Mouse (Mus musculus) bone marrow macrophage, adult 2 months (primary cell): ENCODE data around the gene Lnpep. TPM values are rescaled to one million over a fixed set of nuclear protein-coding genes. Genes with fewer than 3 reads are reported as not detected.

Experiments used
- H3K27ac ChIP-seq: 2 replicates; pipeline ENCODE4 v1.5.1; 2012; ENCODE audit warnings: low read depth, low read length; ENCODE audit not compliant: insufficient read depth
- H3K4me1 ChIP-seq: 2 replicates; pipeline ENCODE4 v1.6.1; 2012; ENCODE audit warnings: low read length; ENCODE audit not compliant: control insufficient read depth, insufficient read depth
- H3K4me3 ChIP-seq: 2 replicates; pipeline ENCODE4 v1.5.1; 2012; ENCODE audit warnings: mild to moderate bottlenecking, low read length, moderate library complexity; ENCODE audit not compliant: insufficient read depth
- CTCF ChIP-seq: IDR thresholded peaks from 2 replicates; pipeline ENCODE4 v1.5.1; 2012; ENCODE audit warnings: low read depth, mild to moderate bottlenecking, low read length, moderate library complexity
- POLR2A ChIP-seq: IDR thresholded peaks from 2 replicates; pipeline ENCODE4 v1.6.1; 2012; ENCODE audit warnings: mild to moderate bottlenecking, low read depth, low read length, borderline replicate concordance
- polyA plus RNA-seq: library from polyadenylated mRNA; stranded (reverse); fragments of >200 nt; gene quantifications from 2 replicates; pipeline ENCODE4 v1.2.4, GENCODE M21; 2012; ENCODE audit not compliant: missing spikeins, insufficient read depth, insufficient read length

The Lnpep gene
- polyA plus RNA-seq, 1 experiment: 58.0 TPM

DNA sequence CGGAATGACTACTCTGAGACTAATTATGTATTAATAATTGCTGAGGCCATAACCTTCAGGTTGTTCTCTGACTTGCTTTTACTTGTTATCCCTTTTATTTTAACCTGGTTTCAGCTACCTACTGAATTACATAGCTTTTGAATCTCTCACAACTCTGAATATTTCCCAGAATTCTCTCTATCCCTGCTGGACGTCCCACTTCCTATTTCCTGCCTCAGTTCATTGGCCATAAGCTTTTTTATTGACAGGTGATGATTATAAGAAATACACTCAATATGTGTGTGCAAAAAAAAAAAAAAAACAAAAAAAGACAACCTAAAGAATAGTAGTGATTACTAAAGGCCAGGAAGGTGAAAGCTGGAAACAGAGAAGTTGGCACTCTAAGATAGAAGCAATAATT, 2.7 kb upstream of the Lnpep start:
- Histone ChIP-seq H3K27ac (no peak overlapping the region), H3K4me1 (peaks cover 8% of the 10 kb centered on the region), H3K4me3 (no peak overlapping the region)
- TF ChIP-seq CTCF (no peak), POLR2A (no peak)

DNA sequence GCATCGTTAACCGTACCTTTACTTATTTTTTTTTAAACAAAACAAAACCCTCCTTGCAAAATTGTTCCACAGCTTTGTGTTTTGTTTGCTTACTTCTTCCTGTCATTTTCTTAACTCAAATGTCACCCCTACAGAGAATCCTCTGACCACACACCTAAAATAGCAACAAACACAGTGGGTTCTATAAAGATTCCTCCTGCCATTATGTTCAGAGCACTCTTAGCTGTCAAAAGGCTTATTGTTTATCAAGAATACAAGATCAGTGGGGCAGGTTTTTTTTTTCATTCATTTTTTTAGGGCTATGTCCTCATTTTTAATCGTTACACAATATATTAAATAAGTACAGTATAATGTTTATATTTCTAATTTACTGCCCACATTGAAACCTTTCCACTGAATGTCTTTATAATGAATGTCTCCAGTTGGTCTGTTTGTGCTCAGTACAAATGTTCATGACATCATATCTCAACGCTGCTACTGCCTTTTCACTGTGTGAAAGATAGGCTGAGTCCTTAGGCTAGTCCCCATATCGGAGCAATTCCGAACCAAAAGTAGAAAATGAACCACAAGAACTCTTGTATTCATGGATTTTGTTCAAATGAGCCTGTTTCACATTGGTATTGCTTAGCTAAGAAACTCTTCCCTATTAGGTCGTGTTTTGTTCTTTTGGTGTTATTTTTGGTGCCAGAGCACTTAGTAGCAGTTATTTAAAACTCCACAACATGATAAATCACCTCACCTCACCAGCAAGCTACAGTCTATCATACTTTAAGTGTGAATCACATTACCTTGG, 1.2 kb upstream of the Lnpep start:
- Histone ChIP-seq H3K4me3 (peak overlapping the region; percentile 74), H3K4me1 (peaks cover 14% of the 10 kb centered on the region), H3K27ac (peak overlapping the region; percentile 95)
- TF ChIP-seq POLR2A: no peak
- no peak for TF ChIP-seq CTCF

DNA sequence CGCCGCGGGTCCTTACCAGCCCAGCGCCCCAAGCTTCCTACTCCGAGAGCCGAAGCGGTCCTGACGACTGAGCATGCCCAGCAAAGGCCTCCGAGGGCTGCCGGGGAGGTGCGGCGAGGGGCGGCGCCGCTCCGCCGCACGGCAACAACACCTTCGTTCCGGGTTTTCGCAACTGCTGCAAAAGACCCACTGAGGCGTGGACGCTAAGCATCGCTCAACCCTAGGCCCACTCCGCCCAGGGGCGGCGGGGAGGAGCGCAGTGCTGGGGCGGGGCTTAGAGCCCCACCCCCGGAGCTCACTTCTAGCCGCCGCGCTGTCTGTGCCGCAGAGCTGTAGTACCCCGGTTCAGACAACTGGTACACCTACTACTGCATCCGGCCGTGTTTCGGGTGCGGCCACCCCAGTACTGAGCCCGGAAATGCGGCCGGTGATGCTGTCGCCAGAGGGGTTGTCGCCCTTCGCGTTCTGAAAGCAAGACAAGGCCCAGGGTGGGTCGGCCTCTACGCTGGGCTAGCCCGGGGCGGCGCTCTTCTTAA, 361 bp downstream of the Lnpep start:
- peak overlapping the region; percentile 95 for H3K27ac ChIP-seq
- peak; percentile 81; the same call in 1 of the 2 replicates for TF ChIP-seq POLR2A
- TF ChIP-seq CTCF: no peak
- H3K4me3 ChIP-seq: peak overlapping the region; percentile 74
- peaks cover 16% of the 10 kb centered on the region for H3K4me1 ChIP-seq

DNA sequence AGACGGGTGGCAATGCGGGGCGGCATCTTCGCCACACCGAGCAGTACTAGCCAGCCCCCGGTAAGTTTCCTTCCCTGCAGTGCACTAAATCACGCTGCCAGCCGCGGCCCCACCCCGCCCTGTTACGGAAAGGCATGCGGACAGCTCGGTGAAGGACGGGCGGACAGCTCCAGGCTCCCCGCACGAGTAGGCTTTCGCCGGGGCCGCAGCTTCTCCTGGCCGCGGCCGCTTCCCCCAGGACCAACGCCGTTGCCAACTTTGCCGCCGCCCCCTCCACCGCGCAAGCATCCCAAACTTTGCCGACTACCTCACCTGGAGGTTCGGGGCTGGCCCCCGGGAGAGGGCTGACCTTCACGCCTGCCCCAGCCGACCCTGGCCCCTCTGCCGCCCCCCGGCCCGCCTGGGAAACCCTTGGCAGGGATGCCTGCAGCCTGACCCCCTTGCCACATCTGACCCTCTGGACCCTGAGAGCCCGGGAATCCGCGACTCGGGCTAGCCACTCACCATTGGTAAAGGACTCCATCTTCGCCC, 895 bp downstream of the Lnpep start:
- Histone ChIP-seq H3K27ac (peak overlapping the region; percentile 70), H3K4me1 (peaks cover 19% of the 10 kb centered on the region), H3K4me3 (peak overlapping the region; percentile 74)
- TF ChIP-seq CTCF (no peak), POLR2A (no peak)

DNA sequence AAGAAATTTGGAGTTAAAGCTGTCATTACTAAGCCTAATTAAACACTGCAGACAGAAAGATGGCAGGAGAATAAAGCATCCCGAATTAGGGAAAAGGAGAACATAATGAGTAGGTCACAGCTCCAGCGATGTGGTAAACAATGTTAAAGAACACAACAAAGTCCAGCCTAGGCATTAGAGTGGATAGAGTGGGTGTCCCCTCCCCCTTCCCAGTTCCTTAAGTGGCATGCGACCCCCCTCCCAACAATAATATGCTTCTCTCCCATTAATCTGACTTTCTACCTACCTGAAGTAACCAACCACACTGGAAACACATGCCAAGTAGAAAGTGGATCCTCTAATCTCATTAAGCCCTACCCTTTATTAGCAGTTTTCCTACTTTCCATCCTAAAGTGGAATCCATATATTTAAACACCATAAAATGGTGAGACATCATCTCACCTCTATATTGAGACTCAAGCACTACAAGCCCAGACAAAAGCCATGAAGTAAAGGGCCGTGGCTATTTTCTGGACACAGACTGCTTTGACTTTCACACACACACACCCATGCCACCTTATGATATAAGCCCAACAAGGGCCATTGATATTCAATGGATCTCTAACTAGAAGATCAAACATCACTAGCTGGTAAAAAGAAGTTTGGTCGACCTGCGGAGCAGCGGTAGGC, 1.5 kb downstream of the Lnpep start:
- Histone ChIP-seq H3K4me1 (peaks cover 20% of the 10 kb centered on the region), H3K4me3 (peak overlapping the region; percentile 74), H3K27ac (peak overlapping the region; percentile 70)
- TF ChIP-seq CTCF: no peak
- no peak for TF ChIP-seq POLR2A

DNA sequence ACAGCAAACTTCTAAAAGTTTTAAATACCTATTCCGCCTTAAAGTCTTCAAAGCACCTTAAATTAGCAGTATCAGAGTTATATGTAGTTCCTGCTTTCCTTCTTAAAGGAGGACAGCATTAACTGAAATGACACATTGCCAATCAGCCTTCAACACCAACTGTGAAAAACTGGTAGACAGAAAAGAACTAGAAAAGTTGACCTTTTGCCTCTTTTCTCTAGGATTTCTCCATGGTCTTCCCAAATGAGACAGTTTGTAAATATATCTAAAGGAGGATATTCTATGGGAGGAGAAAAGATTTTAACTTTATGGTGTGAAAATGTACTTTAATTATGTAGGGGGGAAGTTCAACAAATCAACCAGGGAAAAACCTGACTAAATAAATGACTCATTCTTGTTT, 2.3 kb downstream of the Lnpep start:
- TF ChIP-seq CTCF (no peak), POLR2A (no peak)
- H3K4me3 ChIP-seq: no peak overlapping the region
- H3K27ac ChIP-seq: no peak overlapping the region
- peaks cover 27% of the 10 kb centered on the region for H3K4me1 ChIP-seq

DNA sequence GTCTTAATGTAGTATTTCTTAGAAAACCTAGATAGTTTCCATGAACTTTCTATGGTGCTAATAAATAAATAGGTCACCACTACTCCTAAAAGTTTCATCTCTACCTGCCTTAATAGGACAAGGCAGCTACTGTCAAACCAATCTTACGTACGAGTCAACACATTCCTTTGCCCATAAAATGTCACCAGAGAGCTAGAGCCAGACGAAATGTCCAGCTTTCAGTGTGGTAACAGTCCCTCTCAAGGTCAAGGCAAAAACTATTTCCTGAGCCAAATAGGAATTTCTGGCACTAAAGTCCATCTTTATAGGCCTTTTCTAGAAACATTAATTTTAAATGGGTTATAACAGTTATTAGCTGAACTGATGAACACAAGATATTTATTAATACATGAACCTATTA, 3.3 kb downstream of the Lnpep start:
- Histone ChIP-seq H3K27ac (no peak overlapping the region), H3K4me1 (peaks cover 31% of the 10 kb centered on the region), H3K4me3 (no peak overlapping the region)
- TF ChIP-seq CTCF (no peak), POLR2A (no peak)

DNA sequence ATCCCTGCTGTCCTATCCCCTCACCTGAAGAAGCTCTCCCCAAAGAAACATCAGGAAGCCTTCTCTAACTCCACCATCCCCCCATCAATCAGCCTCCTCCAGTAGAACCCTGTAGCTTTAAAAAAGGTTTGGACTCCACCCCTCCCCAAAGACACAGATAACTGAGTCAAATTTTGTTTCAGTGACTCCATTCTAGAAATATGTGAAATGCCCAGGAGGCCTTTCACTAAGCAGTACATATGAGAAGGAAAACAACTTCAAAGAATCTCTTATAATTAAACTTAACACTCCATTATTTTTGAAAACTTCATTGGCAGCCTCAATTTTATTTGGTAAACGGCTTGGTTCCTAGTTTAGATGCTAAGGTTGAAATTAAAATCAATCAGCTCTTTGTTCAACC, 6.4 kb downstream of the Lnpep start:
- Histone ChIP-seq H3K4me3 (no peak overlapping the region), H3K27ac (0 out of 2 replicates have a peak overlapping the region, but pooled peaks have one; percentile 32), H3K4me1 (peaks cover 29% of the 10 kb centered on the region)
- TF ChIP-seq POLR2A: no peak
- TF ChIP-seq CTCF: no peak

DNA sequence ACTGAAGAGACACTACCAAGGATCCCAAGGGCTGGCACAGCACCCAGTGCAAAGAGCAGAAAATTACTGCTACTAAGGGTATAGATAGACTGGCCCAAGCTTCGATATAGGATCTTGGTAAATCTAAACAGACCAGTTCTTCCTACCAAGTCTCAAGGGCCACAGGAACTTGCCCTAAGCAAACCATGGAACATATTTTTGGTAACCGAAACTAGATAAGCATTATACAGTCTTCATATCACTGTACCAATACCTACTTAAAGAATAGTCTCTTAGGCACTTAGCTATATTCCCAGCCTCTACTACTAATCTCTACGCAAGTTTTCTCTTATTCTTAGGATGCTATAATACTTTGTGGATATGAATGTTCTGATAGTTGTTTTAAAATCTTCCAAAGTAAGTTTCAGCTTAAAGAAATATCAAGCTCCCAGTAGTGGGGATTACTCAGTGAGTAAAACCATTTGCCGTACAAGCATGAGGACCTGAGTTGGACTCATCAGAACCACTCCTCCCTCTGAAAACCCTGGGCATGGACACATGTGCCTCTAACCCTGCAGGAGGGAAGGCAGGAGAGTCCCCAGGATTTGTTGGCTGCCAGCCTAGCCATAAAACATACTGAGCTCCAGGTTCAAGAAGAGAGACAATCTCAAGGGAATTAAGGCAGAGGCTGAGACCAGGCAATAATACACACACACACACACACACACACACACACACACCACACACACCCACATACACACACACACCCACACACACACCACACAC, 7.2 kb downstream of the Lnpep start:
- Histone ChIP-seq H3K4me1 (peaks cover 31% of the 10 kb centered on the region), H3K4me3 (no peak overlapping the region), H3K27ac (no peak overlapping the region)
- TF ChIP-seq CTCF (no peak), POLR2A (no peak)

DNA sequence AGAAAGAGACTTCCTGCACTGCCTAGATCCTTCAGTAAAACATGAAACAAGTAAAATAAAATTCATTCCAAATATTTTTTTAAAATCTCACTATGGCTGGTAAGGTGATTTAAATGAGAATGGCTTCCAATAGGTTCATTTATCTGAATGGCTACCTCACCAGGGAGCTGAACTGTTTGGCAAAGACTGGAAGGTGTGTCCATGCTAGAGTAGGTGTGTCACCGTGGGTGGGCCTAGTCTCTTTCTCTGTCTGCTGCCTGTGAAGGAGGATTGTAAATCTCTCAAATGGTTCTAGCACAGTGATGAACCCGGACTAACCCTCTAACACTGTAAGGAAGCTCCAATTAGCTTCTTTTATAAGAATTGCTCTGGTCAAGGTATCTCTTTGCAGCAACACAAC, 12.5 kb downstream of the Lnpep start:
- no peak for TF ChIP-seq CTCF
- no peak for TF ChIP-seq POLR2A
- H3K4me1 ChIP-seq: peaks cover 32% of the 10 kb centered on the region
- no peak overlapping the region for H3K27ac ChIP-seq
- H3K4me3 ChIP-seq: no peak overlapping the region
